Mouse (Mus musculus) G1E (cell line): Measurements from ENCODE around the gene Rnf115.

Source experiments
- CTCF ChIP-seq: IDR thresholded peaks from 2 replicates; pipeline ENCODE4 v1.5.1; 2012; ENCODE audit warnings: low read depth, low read length, inconsistent platforms, mixed read lengths
- GATA1 ChIP-seq: IDR thresholded peaks from 2 replicates; pipeline ENCODE4 v1.6.1; 2012; ENCODE audit warnings: borderline replicate concordance, low read length, inconsistent platforms, mixed read lengths
- GATA2 ChIP-seq: IDR thresholded peaks from 2 replicates; pipeline ENCODE4 v1.6.1; 2012; ENCODE audit warnings: low read depth, low read length, inconsistent platforms, borderline replicate concordance

DNA sequence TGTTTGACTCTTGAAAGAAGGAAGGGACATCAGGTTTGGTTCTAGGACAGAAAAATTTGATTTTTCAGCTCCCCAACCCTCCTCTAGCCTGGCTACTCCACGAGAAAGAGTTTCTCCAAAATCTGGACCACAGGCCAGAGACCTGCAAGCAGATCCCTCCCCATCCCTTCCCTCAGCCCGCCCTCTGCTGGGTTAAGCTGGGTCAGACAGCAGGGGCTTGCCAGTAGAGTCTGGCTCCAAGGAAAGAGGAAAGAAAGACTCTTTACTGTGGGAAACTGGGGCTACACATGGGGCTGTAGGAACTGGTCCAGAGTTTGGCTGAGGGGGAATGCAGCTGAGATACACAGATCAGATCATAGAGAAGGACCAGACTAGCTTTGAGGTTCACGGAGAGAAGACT lies 35.0 kb upstream of the Rnf115 start:
- no peak for TF ChIP-seq GATA2
- no peak for TF ChIP-seq CTCF
- no peak for TF ChIP-seq GATA1
